Comparison of ENCODE assay signal across 16 mouse cellular contexts in the genomic region with DNA sequence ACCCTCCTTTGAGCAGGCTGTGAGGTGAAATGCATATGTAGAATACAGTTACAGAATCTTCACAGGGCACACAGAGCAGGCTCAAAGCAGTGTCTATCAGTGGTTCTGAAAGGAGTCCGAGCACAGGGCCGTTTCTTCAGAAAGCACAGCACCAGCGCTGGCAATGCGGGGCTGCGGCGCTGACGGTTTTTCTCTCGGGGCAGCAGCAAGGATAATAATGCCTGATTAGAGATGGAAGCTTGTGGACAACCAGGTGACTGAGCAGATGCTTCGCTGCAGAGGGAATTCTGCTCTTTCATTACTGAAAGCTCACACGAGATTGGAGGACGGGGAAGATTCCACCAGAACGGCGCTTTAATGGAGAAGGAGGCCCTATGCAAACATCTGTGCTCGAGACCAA.
DNase-seq lines count a peak whose midpoint lies in the region; ATAC-seq lines count a peak whose summit lies in the region.
"Had no signal": no experiment of that assay in that cellular context is flagged by ENCODE, and none has a peak within 500 bp of the region (broad histone marks: within the 10 kb centered on the region; RNA-seq: fewer than 3 reads in every experiment).

No protein-coding gene starts in this region.

- peak; percentile 32; the same call in 1 of the 2 replicates for ATAC-seq in hindbrain, embryonic 12.5 days (ENCODE audit: low FRiP score)
- peak; percentile 50 for ATAC-seq in hindbrain, embryonic 14.5 days (ENCODE audit: low FRiP score)
- ATAC-seq in midbrain, embryonic 16.5 days: peak; percentile 25; the same call in 1 of the 2 replicates
- ATAC-seq: liver, postnatal 0 days had no signal

- no peak overlapping the region for H3K4me2 ChIP-seq in hindbrain, embryonic 12.5 days (replicated peaks)
- H3K4me2 ChIP-seq in hindbrain, embryonic 14.5 days (replicated peaks): peak overlapping the region; percentile 2; the same call in 1 of the 2 replicates
- H3K4me2 ChIP-seq in midbrain, embryonic 16.5 days (ENCODE audit: low read length): peak overlapping the region; percentile 29
- H3K4me2 ChIP-seq: heart, embryonic 12.5 days; limb, embryonic 13.5 days had no signal

- no peak for DNase-seq in hindbrain, embryonic 10.5 days (ENCODE audit: low spot score)
- DNase-seq in brain, adult 2 months (ENCODE audit: low read depth, low spot score): peak; percentile 41
- peak; percentile 46 for DNase-seq in hindbrain, embryonic 14.5 days (ENCODE audit: low spot score)
- no peak for DNase-seq in adrenal gland, adult 8-10 months
- no peak for DNase-seq in cerebellum, postnatal 14 days
- DNase-seq in adrenal gland, adult (ENCODE audit: inconsistent age in 2 of 2, low spot score in 1 of 2): no peak
- DNase-seq: cerebellum, adult 11-12 months; gastrocnemius, postnatal 14 days; kidney, adult 9 months; liver, postnatal 0 days had no signal

- no peaks in the 10 kb centered on the region for H3K36me3 ChIP-seq in hindbrain, embryonic 12.5 days
- no peaks in the 10 kb centered on the region for H3K36me3 ChIP-seq in hindbrain, embryonic 10.5 days
- H3K36me3 ChIP-seq in hindbrain, embryonic 14.5 days (replicated peaks; ENCODE audit: control insufficient read depth, insufficient read depth): no peaks in the 10 kb centered on the region
- no peaks in the 10 kb centered on the region for H3K36me3 ChIP-seq in midbrain, embryonic 16.5 days (ENCODE audit: control insufficient read depth, insufficient read depth, low read length)
- H3K36me3 ChIP-seq: heart, embryonic 12.5 days; limb, embryonic 13.5 days had no signal

- no peak overlapping the region for H3K9ac ChIP-seq in hindbrain, embryonic 12.5 days
- 0 out of 2 replicates have a peak overlapping the region, but pooled peaks have one; percentile 5 for H3K9ac ChIP-seq in hindbrain, embryonic 14.5 days
- peak overlapping the region; percentile 7; the same call in 1 of the 2 replicates for H3K9ac ChIP-seq in midbrain, embryonic 16.5 days (ENCODE audit: low read depth, low read length)
- H3K9ac ChIP-seq: heart, embryonic 12.5 days; limb, embryonic 13.5 days; liver, postnatal 0 days had no signal

- no peak overlapping the region for H3K4me3 ChIP-seq in hindbrain, embryonic 12.5 days
- no peak overlapping the region for H3K4me3 ChIP-seq in hindbrain, embryonic 10.5 days
- H3K4me3 ChIP-seq in hindbrain, embryonic 14.5 days (replicated peaks; ENCODE audit: low read length): no peak overlapping the region
- H3K4me3 ChIP-seq in midbrain, embryonic 16.5 days (ENCODE audit: low read depth, low read length): no peak overlapping the region
- H3K4me3 ChIP-seq: heart, embryonic 12.5 days; left cerebral cortex, adult 2 months; limb, embryonic 13.5 days had no signal

- 53% methylated on average over 14 of the region's 14 CpGs for WGBS in hindbrain, embryonic 12.5 days
- WGBS in hindbrain, embryonic 10.5 days: 74% methylated on average over 14 of the region's 14 CpGs
- WGBS in hindbrain, embryonic 14.5 days: 35% methylated on average over 14 of the region's 14 CpGs
- WGBS in midbrain, embryonic 16.5 days: 25% methylated on average over 14 of the region's 14 CpGs

- H3K4me1 ChIP-seq in hindbrain, embryonic 12.5 days: peaks cover 18% of the 10 kb centered on the region; the same call in 1 of the 2 replicates
- H3K4me1 ChIP-seq in hindbrain, embryonic 10.5 days (replicated peaks): peaks cover 7% of the 10 kb centered on the region
- H3K4me1 ChIP-seq in hindbrain, embryonic 14.5 days (replicated peaks; ENCODE audit: control insufficient read depth, insufficient read depth, low read length): peaks cover 21% of the 10 kb centered on the region
- peaks cover 14% of the 10 kb centered on the region for H3K4me1 ChIP-seq in midbrain, embryonic 16.5 days (ENCODE audit: control insufficient read depth, insufficient read depth, low read length)

- H3K27ac ChIP-seq in hindbrain, embryonic 12.5 days: peak overlapping the region; percentile 64; the same call in 1 of the 2 replicates
- no peak overlapping the region for H3K27ac ChIP-seq in hindbrain, embryonic 10.5 days
- peak overlapping the region; percentile 55 for H3K27ac ChIP-seq in hindbrain, embryonic 14.5 days
- peak overlapping the region; percentile 41; the same call in 1 of the 2 replicates for H3K27ac ChIP-seq in midbrain, embryonic 16.5 days (ENCODE audit: low read length)
- H3K27ac ChIP-seq: left cerebral cortex, adult 2 months; limb, embryonic 13.5 days had no signal

- H3K9me3 ChIP-seq in hindbrain, embryonic 12.5 days (replicated peaks): no peaks in the 10 kb centered on the region
- H3K9me3 ChIP-seq in hindbrain, embryonic 10.5 days: no peaks in the 10 kb centered on the region
- H3K9me3 ChIP-seq in hindbrain, embryonic 14.5 days (ENCODE audit: control insufficient read depth, low read length): no peaks in the 10 kb centered on the region
- H3K9me3 ChIP-seq in midbrain, embryonic 16.5 days (replicated peaks; ENCODE audit: control insufficient read depth, low read length, poor library complexity, severe bottlenecking): no peaks in the 10 kb centered on the region
- H3K9me3 ChIP-seq: G1E; heart, embryonic 12.5 days; limb, embryonic 13.5 days had no signal

- no peaks in the 10 kb centered on the region for H3K27me3 ChIP-seq in hindbrain, embryonic 12.5 days
- no peaks in the 10 kb centered on the region for H3K27me3 ChIP-seq in hindbrain, embryonic 10.5 days (ENCODE audit: insufficient read depth, poor library complexity, severe bottlenecking)
- no peaks in the 10 kb centered on the region for H3K27me3 ChIP-seq in hindbrain, embryonic 14.5 days (ENCODE audit: control insufficient read depth, insufficient read depth, low read length)
- no peaks in the 10 kb centered on the region for H3K27me3 ChIP-seq in midbrain, embryonic 16.5 days (ENCODE audit: control insufficient read depth, insufficient read depth, low read depth, low read length)
- H3K27me3 ChIP-seq: heart, embryonic 12.5 days; limb, embryonic 13.5 days had no signal

Comparison
In these comparisons a context has a peak if more than half of its experiments do, and no peak if none do; other contexts are left out.
1. DNase-seq: peak in brain, adult 2 months (single experiment) and hindbrain, embryonic 14.5 days (single experiment); none in hindbrain, embryonic 10.5 days (single experiment), adrenal gland, adult 8-10 months (single experiment), cerebellum, postnatal 14 days (0 of 2) and adrenal gland, adult (0 of 2).
2. Peak in every context shown above with its lines, with median percentiles within 50 percentile points of each other: ATAC-seq.